8 mouse cellular contexts compared by ENCODE assay signal in the genomic region with DNA sequence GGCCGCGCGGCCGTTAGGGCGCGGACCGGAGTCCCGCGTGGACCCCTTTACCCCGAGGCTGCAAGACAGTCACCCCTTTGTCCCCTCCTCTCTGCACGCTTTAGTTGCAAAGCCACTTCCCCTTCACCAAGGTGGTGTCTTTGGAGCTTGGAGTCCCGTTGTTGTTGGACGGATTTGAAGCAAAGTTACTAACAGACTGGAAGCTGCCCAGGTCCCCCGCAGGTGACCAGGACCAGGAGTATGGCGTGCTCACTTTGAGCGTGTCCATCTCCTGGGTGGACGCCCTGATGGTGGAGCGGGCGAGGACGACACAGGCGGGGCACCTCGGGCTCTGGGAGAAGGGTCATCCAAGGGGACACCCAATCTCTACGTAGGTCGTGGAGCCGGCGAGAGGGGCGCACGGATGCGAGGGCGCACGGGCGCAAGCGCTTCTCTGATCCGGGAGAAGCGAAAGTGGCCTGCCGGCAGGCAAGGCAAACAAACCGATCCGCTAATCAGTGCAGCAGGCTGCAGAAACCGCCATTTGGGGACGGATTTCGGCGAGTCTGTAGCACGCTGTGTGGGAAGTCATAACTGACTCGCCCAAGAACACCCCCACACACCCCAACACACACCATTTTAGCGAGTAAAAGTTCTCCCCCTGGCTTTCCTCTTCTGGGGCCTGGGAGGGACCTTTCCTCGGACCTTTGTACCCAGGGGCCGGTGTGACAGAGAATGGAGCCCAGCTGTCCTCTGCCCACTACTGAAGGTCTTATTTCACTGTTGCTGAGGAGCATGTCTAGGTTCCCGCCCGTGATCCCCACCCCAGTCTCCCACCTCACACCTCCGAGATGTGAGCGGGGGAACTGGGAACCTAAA. TPM values are rescaled to one million over a fixed set of nuclear protein-coding genes. Genes with fewer than 3 reads are reported as not detected.
DNase-seq lines count a peak whose midpoint lies in the region; ATAC-seq lines count a peak whose summit lies in the region.

No protein-coding gene starts in this region.

- WGBS in heart, embryonic 16.5 days = 1% methylated on average over 51 of the region's 51 CpGs
- WGBS in lung, embryonic 15.5 days = 1% methylated on average over 51 of the region's 51 CpGs
- WGBS in neural tube, embryonic 15.5 days = under 1% methylated on average over 51 of the region's 51 CpGs

- peak overlapping the region; percentile 61 for H3K4me3 ChIP-seq in heart, embryonic 16.5 days (ENCODE audit: low read length)
- H3K4me3 ChIP-seq in lung, embryonic 15.5 days = peak overlapping the region; percentile 51
- H3K4me3 ChIP-seq in neural tube, embryonic 15.5 days (replicated peaks) = peak overlapping the region; percentile 45

- peak; percentile 65 for DNase-seq in CD4-positive helper T cell, adult 2 months (ENCODE audit: low read depth, low spot score)
- peak; percentile 53 for DNase-seq in Muller cell, postnatal 12 days (ENCODE audit: inconsistent ontology term)
- peak; percentile 63 for DNase-seq in embryo, embryonic 10 days (ENCODE audit: low spot score)
- peak; percentile 61 for DNase-seq in kidney, postnatal 10 days
- DNase-seq in MN1 (ENCODE audit: low spot score) = no peak

- peak; percentile 26; the same call in 1 of the 2 replicates for ATAC-seq in heart, embryonic 16.5 days (replicated peaks; ENCODE audit: extremely low read depth, insufficient read depth, low FRiP score)
- peak; percentile 48 for ATAC-seq in lung, embryonic 15.5 days (ENCODE audit: borderline replicate concordance, extremely low read depth, low FRiP score, low TSS enrichment)
- peak; percentile 40; the same call in 1 of the 2 replicates for ATAC-seq in neural tube, embryonic 15.5 days (ENCODE audit: low FRiP score)

- H3K36me3 ChIP-seq in heart, embryonic 16.5 days (ENCODE audit: control insufficient read depth, insufficient read depth) = peaks cover under 1% of the 10 kb centered on the region; the same call in 1 of the 2 replicates
- H3K36me3 ChIP-seq in lung, embryonic 15.5 days = peaks cover 2% of the 10 kb centered on the region
- H3K36me3 ChIP-seq in neural tube, embryonic 15.5 days = peaks cover 3% of the 10 kb centered on the region

- peaks cover 43% of the 10 kb centered on the region for H3K27me3 ChIP-seq in heart, embryonic 16.5 days (ENCODE audit: control insufficient read depth, insufficient read depth, low read length)
- peaks cover 64% of the 10 kb centered on the region for H3K27me3 ChIP-seq in lung, embryonic 15.5 days
- H3K27me3 ChIP-seq in neural tube, embryonic 15.5 days (replicated peaks) = peaks cover 50% of the 10 kb centered on the region

- H3K27ac ChIP-seq in heart, embryonic 16.5 days (ENCODE audit: low read length) = no peak overlapping the region
- no peak overlapping the region for H3K27ac ChIP-seq in lung, embryonic 15.5 days
- no peak overlapping the region for H3K27ac ChIP-seq in neural tube, embryonic 15.5 days (replicated peaks)

- H3K9me3 ChIP-seq in heart, embryonic 16.5 days (replicated peaks; ENCODE audit: control insufficient read depth, low read length) = peaks cover 7% of the 10 kb centered on the region
- no peaks in the 10 kb centered on the region for H3K9me3 ChIP-seq in lung, embryonic 15.5 days
- no peaks in the 10 kb centered on the region for H3K9me3 ChIP-seq in neural tube, embryonic 15.5 days (replicated peaks)

- peak overlapping the region; percentile 74 for H3K4me2 ChIP-seq in heart, embryonic 16.5 days (ENCODE audit: low read depth, low read length)
- peak overlapping the region; percentile 92 for H3K4me2 ChIP-seq in lung, embryonic 15.5 days
- peak overlapping the region; percentile 87 for H3K4me2 ChIP-seq in neural tube, embryonic 15.5 days

- peak overlapping the region; percentile 62 for H3K9ac ChIP-seq in heart, embryonic 16.5 days (ENCODE audit: low read length)
- H3K9ac ChIP-seq in lung, embryonic 15.5 days = peak overlapping the region; percentile 40; the same call in 1 of the 2 replicates
- H3K9ac ChIP-seq in neural tube, embryonic 15.5 days (replicated peaks) = no peak overlapping the region

- H3K4me1 ChIP-seq in heart, embryonic 16.5 days (ENCODE audit: control insufficient read depth, insufficient read depth, low read length) = peaks cover 15% of the 10 kb centered on the region
- peaks cover 25% of the 10 kb centered on the region for H3K4me1 ChIP-seq in lung, embryonic 15.5 days
- H3K4me1 ChIP-seq in neural tube, embryonic 15.5 days = peaks cover 27% of the 10 kb centered on the region

RNA-seq across cellular contexts. Expression of gene Spag6, which starts 4.5 kb away (rescaled TPM):
- polyA plus RNA-seq in heart, embryonic 16.5 days (2015; fragmentation: Nextera tagmentation; extraction: Ambion mirVana) = 0.26 TPM in 1 of 2 replicates, not detected in the other
- polyA plus RNA-seq in lung, embryonic 15.5 days (2015; fragmentation: Nextera tagmentation; extraction: Ambion mirVana) = 0.16 TPM in 1 of 2 replicates, not detected in the other
- 0.06 TPM in 1 of 2 replicates, not detected in the other for polyA plus RNA-seq in neural tube, embryonic 15.5 days (2015; fragmentation: Nextera tagmentation; extraction: Ambion mirVana)

RNA-seq across cellular contexts. Expression of gene Bmi1, which starts 12.5 kb away (rescaled TPM):
- polyA plus RNA-seq in heart, embryonic 16.5 days (2015; fragmentation: Nextera tagmentation; extraction: Ambion mirVana) = 13.8 and 15.8 TPM in 2 replicates
- polyA plus RNA-seq in lung, embryonic 15.5 days (2015; fragmentation: Nextera tagmentation; extraction: Ambion mirVana) = 24.3 and 25.1 TPM in 2 replicates
- polyA plus RNA-seq in neural tube, embryonic 15.5 days (2015; fragmentation: Nextera tagmentation; extraction: Ambion mirVana) = 18.1 and 19.8 TPM in 2 replicates

RNA-seq across cellular contexts. Expression of gene Commd3, which starts 17.1 kb away (rescaled TPM):
- polyA plus RNA-seq in heart, embryonic 16.5 days (2015; fragmentation: Nextera tagmentation; extraction: Ambion mirVana) = 194 and 201 TPM in 2 replicates
- 208 and 212 TPM in 2 replicates for polyA plus RNA-seq in lung, embryonic 15.5 days (2015; fragmentation: Nextera tagmentation; extraction: Ambion mirVana)
- polyA plus RNA-seq in neural tube, embryonic 15.5 days (2015; fragmentation: Nextera tagmentation; extraction: Ambion mirVana) = 192 and 193 TPM in 2 replicates
